Mouse (Mus musculus) midbrain, embryonic 10.5 days (tissue): Measurements from ENCODE around the gene Kctd2. TPM values are rescaled to one million over a fixed set of nuclear protein-coding genes. Genes with fewer than 3 reads are reported as not detected.
A peak's percentile ranks its signal among the peaks of the same experiment; 100 is the strongest.

Experiments used
- DNase-seq: peaks from one replicate; pipeline ENCODE4 v3.0.0-alpha.2; 2017; ENCODE audit warnings: low spot score
- H3K27ac ChIP-seq: fragments of 300-500 bp; sonication (generic); replicated peaks from 2 replicates; pipeline ENCODE4 v1.5.1; 2016; ENCODE audit warnings: mild to moderate bottlenecking
- H3K27me3 ChIP-seq: fragments of 300-500 bp; sonication (generic); 2 replicates; pipeline ENCODE4 v1.6.1; 2016; ENCODE audit warnings: low read depth, mild to moderate bottlenecking; ENCODE audit not compliant: poor library complexity, severe bottlenecking
- H3K36me3 ChIP-seq: fragments of 300-500 bp; sonication (generic); 2 replicates; pipeline ENCODE4 v1.6.1; 2016; ENCODE audit warnings: mild to moderate bottlenecking, moderate library complexity
- H3K4me1 ChIP-seq: fragments of 300-500 bp; sonication (generic); 2 replicates; pipeline ENCODE4 v1.6.1; 2016
- H3K4me3 ChIP-seq: fragments of 300-500 bp; sonication (generic); 2 replicates; pipeline ENCODE4 v1.5.1; 2016; ENCODE audit warnings: mild to moderate bottlenecking, moderate library complexity
- H3K9me3 ChIP-seq: fragments of 300-500 bp; sonication (generic); replicated peaks from 2 replicates; pipeline ENCODE4 v1.6.1; 2016; ENCODE audit warnings: mild to moderate bottlenecking
- WGBS: fragments of 180-500 bp; shearing (Covaris S2); methylation state at CpG from one replicate; pipeline ENCODE4 v1.1.7; 2016; 5-methylcytosine and 5-hydroxymethylcytosine counted together
- polyA plus RNA-seq: library from polyadenylated mRNA; unstranded; fragments of >200 nt; fragmentation: Nextera tagmentation; extraction: Ambion mirVana; gene quantifications from 2 replicates; pipeline ENCODE4 v1.2.1, GENCODE M21; 2016

The Kctd2 gene
- 9.9 and 18.8 TPM in 2 replicates for polyA plus RNA-seq

- Histone ChIP-seq H3K9me3 (no peaks in the 10 kb centered on the region), H3K27me3 (no peaks in the 10 kb centered on the region), H3K4me3 (peak within 1 kb of the TSS; percentile 98), H3K27ac (peak within 1 kb of the TSS; percentile 98), H3K36me3 (peaks cover 58% of the 10 kb centered on the region), H3K4me1 (peaks cover 36% of the 10 kb centered on the region)
- DNase-seq = peak; percentile 96
- WGBS = under 1% methylated on average over 45 of the region's 56 CpGs
Observed at GRCm38 (mm10) chr11:115419531-115420237, at the start of gene Kctd2, which contains the start of gene Atp5h. Gene Kctd2 (plus strand): TSS chr11:115420128. Gene Atp5h (minus strand): TSS chr11:115419962.

GRCm38 (mm10) chr11:115370368-115370767 is 49.6 kb upstream of the Kctd2 start:
- H3K27me3 ChIP-seq = peaks cover 100% of the 10 kb centered on the region
- no peak for DNase-seq

GRCm38 (mm10) chr11:115371354-115371753 is 48.6 kb upstream of the Kctd2 start:
- Histone ChIP-seq H3K36me3 (no peaks in the 10 kb centered on the region), H3K4me3 (no peak overlapping the region), H3K27me3 (peaks cover 100% of the 10 kb centered on the region), H3K9me3 (no peaks in the 10 kb centered on the region), H3K27ac (no peak overlapping the region), H3K4me1 (peaks cover 27% of the 10 kb centered on the region)
- no peak for DNase-seq
- WGBS = 73% methylated on average over 8 of the region's 8 CpGs

More at GRCm38 (mm10) chr11:115370368-115370767, 49.6 kb upstream of the Kctd2 start:
- peaks cover 33% of the 10 kb centered on the region for H3K4me1 ChIP-seq
- WGBS = 70% methylated on average over 7 of the region's 7 CpGs
- no peak overlapping the region for H3K27ac ChIP-seq
- no peaks in the 10 kb centered on the region for H3K9me3 ChIP-seq
- no peaks in the 10 kb centered on the region for H3K36me3 ChIP-seq
- no peak overlapping the region for H3K4me3 ChIP-seq

- Histone ChIP-seq H3K9me3 (no peaks in the 10 kb centered on the region), H3K4me1 (peaks cover 21% of the 10 kb centered on the region), H3K27me3 (peaks cover 99% of the 10 kb centered on the region), H3K27ac (no peak overlapping the region), H3K36me3 (no peaks in the 10 kb centered on the region), H3K4me3 (no peak overlapping the region)
- DNase-seq = no peak
- WGBS = 63% methylated on average over 1 of the region's 1 CpGs
Observed at GRCm38 (mm10) chr11:115372015-115372414, 47.9 kb upstream of the Kctd2 start.

- Histone ChIP-seq H3K4me3 (no peak overlapping the region), H3K27me3 (peaks cover 92% of the 10 kb centered on the region), H3K27ac (no peak overlapping the region), H3K36me3 (no peaks in the 10 kb centered on the region), H3K4me1 (peaks cover 13% of the 10 kb centered on the region), H3K9me3 (no peaks in the 10 kb centered on the region)
- 46% methylated on average over 2 of the region's 2 CpGs for WGBS
- no peak for DNase-seq
Observed at GRCm38 (mm10) chr11:115372737-115373136, 47.2 kb upstream of the Kctd2 start.

- Histone ChIP-seq H3K36me3 (no peaks in the 10 kb centered on the region), H3K4me3 (peak overlapping the region; percentile 57), H3K4me1 (peaks cover 12% of the 10 kb centered on the region), H3K9me3 (0 out of 2 replicates have a peak, but pooled peaks cover 6% of the 10 kb centered on the region), H3K27ac (peak overlapping the region; percentile 72), H3K27me3 (peaks cover 79% of the 10 kb centered on the region)
- DNase-seq = peak; percentile 61
- WGBS = 3% methylated on average over 30 of the region's 30 CpGs
Observed at GRCm38 (mm10) chr11:115373805-115374694, 45.9 kb upstream of the Kctd2 start.

GRCm38 (mm10) chr11:115374695-115375425 is 45.1 kb upstream of the Kctd2 start:
- Histone ChIP-seq H3K4me1 (peaks cover 12% of the 10 kb centered on the region), H3K27ac (no peak overlapping the region), H3K36me3 (no peaks in the 10 kb centered on the region), H3K9me3 (0 out of 2 replicates have a peak, but pooled peaks cover 6% of the 10 kb centered on the region), H3K27me3 (peaks cover 70% of the 10 kb centered on the region), H3K4me3 (peak overlapping the region; percentile 57)
- 67% methylated on average over 12 of the region's 12 CpGs for WGBS
- DNase-seq = no peak

GRCm38 (mm10) chr11:115376722-115377121 is 43.2 kb upstream of the Kctd2 start:
- peaks cover 59% of the 10 kb centered on the region for H3K27me3 ChIP-seq
- H3K36me3 ChIP-seq = no peaks in the 10 kb centered on the region
- no peak overlapping the region for H3K27ac ChIP-seq
- 0 out of 2 replicates have a peak, but pooled peaks cover 6% of the 10 kb centered on the region for H3K9me3 ChIP-seq
- 77% methylated on average over 7 of the region's 7 CpGs for WGBS
- no peak overlapping the region for H3K4me3 ChIP-seq
- H3K4me1 ChIP-seq = peaks cover 22% of the 10 kb centered on the region
- no peak for DNase-seq

- 88% methylated on average over 4 of the region's 4 CpGs for WGBS
Observed at GRCm38 (mm10) chr11:115377254-115377653, 42.7 kb upstream of the Kctd2 start.

GRCm38 (mm10) chr11:115377854-115378253 is 42.1 kb upstream of the Kctd2 start:
- H3K27me3 ChIP-seq = peaks cover 47% of the 10 kb centered on the region
- WGBS = 84% methylated on average over 7 of the region's 7 CpGs
- no peak overlapping the region for H3K4me3 ChIP-seq
- 0 out of 2 replicates have a peak, but pooled peaks cover 6% of the 10 kb centered on the region for H3K9me3 ChIP-seq
- no peak for DNase-seq
- H3K27ac ChIP-seq = no peak overlapping the region
- no peaks in the 10 kb centered on the region for H3K36me3 ChIP-seq
- peaks cover 33% of the 10 kb centered on the region for H3K4me1 ChIP-seq

More at GRCm38 (mm10) chr11:115377254-115377653, 42.7 kb upstream of the Kctd2 start:
- H3K27ac ChIP-seq = no peak overlapping the region
- no peak for DNase-seq
- no peaks in the 10 kb centered on the region for H3K36me3 ChIP-seq
- peaks cover 27% of the 10 kb centered on the region for H3K4me1 ChIP-seq
- no peak overlapping the region for H3K4me3 ChIP-seq
- H3K27me3 ChIP-seq = peaks cover 53% of the 10 kb centered on the region
- H3K9me3 ChIP-seq = 0 out of 2 replicates have a peak, but pooled peaks cover 6% of the 10 kb centered on the region

- H3K27me3 ChIP-seq = peaks cover 20% of the 10 kb centered on the region
- peak overlapping the region; percentile 94 for H3K4me3 ChIP-seq
- 8% methylated on average over 9 of the region's 9 CpGs for WGBS
- H3K4me1 ChIP-seq = peaks cover 54% of the 10 kb centered on the region
- no peak for DNase-seq
- no peaks in the 10 kb centered on the region for H3K36me3 ChIP-seq
- H3K27ac ChIP-seq = peak overlapping the region; percentile 98
- H3K9me3 ChIP-seq = 0 out of 2 replicates have a peak, but pooled peaks cover 6% of the 10 kb centered on the region
Observed at GRCm38 (mm10) chr11:115381276-115381675, 38.7 kb upstream of the Kctd2 start.
